Mouse (Mus musculus) erythroblast, embryonic 14.5 days (primary cell): ENCODE results near the gene Erf. TPM values are rescaled to one million over a fixed set of nuclear protein-coding genes. Genes with fewer than 3 reads are reported as not detected.

Source experiments
- H3K27me3 ChIP-seq: 2 replicates; pipeline ENCODE4 v1.6.1; 2012; ENCODE audit warnings: inconsistent platforms; ENCODE audit not compliant: control insufficient read depth
- H3K36me3 ChIP-seq: 2 replicates; pipeline ENCODE4 v1.6.1; 2012; ENCODE audit warnings: mild to moderate bottlenecking, inconsistent platforms; ENCODE audit not compliant: control insufficient read depth
- H3K4me1 ChIP-seq: 2 replicates; pipeline ENCODE4 v1.6.1; 2012; ENCODE audit warnings: inconsistent platforms; ENCODE audit not compliant: control insufficient read depth
- H3K4me3 ChIP-seq: replicated peaks from 2 replicates; pipeline ENCODE3; 2012; ENCODE audit warnings: moderate library complexity, mild to moderate bottlenecking, inconsistent platforms
- H3K9me3 ChIP-seq: 2 replicates; pipeline ENCODE4 v1.6.1; 2012; ENCODE audit warnings: low read length, inconsistent platforms, mixed read lengths; ENCODE audit not compliant: control insufficient read depth
- GATA1 ChIP-seq: IDR thresholded peaks from 2 replicates; pipeline ENCODE4 v1.6.1; 2012; ENCODE audit warnings: low read length, inconsistent platforms, mixed read lengths
- TAL1 ChIP-seq: IDR thresholded peaks from 3 replicates; pipeline ENCODE4 v1.6.1; 2012; ENCODE audit warnings: low read length, inconsistent platforms, mixed read lengths
- polyA plus RNA-seq: library from polyadenylated mRNA; stranded (reverse); fragments of >175 nt; gene quantifications from 2 replicates; pipeline ENCODE4 v1.2.3, GENCODE M21; 2012

Gene Erf
- polyA plus RNA-seq, 1 experiment, result 3.2 TPM

- H3K27me3 ChIP-seq, result no peaks in the 10 kb centered on the region
- H3K9me3 ChIP-seq, result no peaks in the 10 kb centered on the region
- H3K4me1 ChIP-seq, result peaks cover 80% of the 10 kb centered on the region
- TF ChIP-seq TAL1, result no peak
- no peak for TF ChIP-seq GATA1
- peak overlapping the region; percentile 72 for H3K4me3 ChIP-seq
- H3K36me3 ChIP-seq, result peaks cover 44% of the 10 kb centered on the region
Measured at GRCm38 (mm10) chr7:25281734-25282601, 31.4 kb upstream of the Erf start.

- TF ChIP-seq TAL1, result no peak
- no peak for TF ChIP-seq GATA1
- H3K9me3 ChIP-seq, result no peaks in the 10 kb centered on the region
- H3K36me3 ChIP-seq, result peaks cover 43% of the 10 kb centered on the region
- H3K4me3 ChIP-seq, result peak overlapping the region; percentile 72
- peaks cover 87% of the 10 kb centered on the region for H3K4me1 ChIP-seq
- no peaks in the 10 kb centered on the region for H3K27me3 ChIP-seq
Measured at GRCm38 (mm10) chr7:25281166-25281733, 30.7 kb upstream of the Erf start.

- H3K4me1 ChIP-seq, result peaks cover 92% of the 10 kb centered on the region
- no peaks in the 10 kb centered on the region for H3K9me3 ChIP-seq
- H3K4me3 ChIP-seq, result peak overlapping the region; percentile 74
- no peaks in the 10 kb centered on the region for H3K27me3 ChIP-seq
- peaks cover 43% of the 10 kb centered on the region for H3K36me3 ChIP-seq
- TF ChIP-seq TAL1 (no peak), GATA1 (no peak)
Measured at GRCm38 (mm10) chr7:25279861-25280791, 29.6 kb upstream of the Erf start.

- no peaks in the 10 kb centered on the region for H3K9me3 ChIP-seq
- TF ChIP-seq GATA1 (no peak), TAL1 (no peak)
- peaks cover 41% of the 10 kb centered on the region for H3K36me3 ChIP-seq
- peak overlapping the region; percentile 74 for H3K4me3 ChIP-seq
- no peaks in the 10 kb centered on the region for H3K27me3 ChIP-seq
- H3K4me1 ChIP-seq, result peaks cover 92% of the 10 kb centered on the region
Measured at GRCm38 (mm10) chr7:25279076-25279860, 28.7 kb upstream of the Erf start.

GRCm38 (mm10) chr7:25278341-25279075, 27.9 kb upstream of the Erf start:
- Histone ChIP-seq H3K27me3 (no peaks in the 10 kb centered on the region), H3K4me3 (peak overlapping the region; percentile 74), H3K9me3 (no peaks in the 10 kb centered on the region), H3K4me1 (peaks cover 92% of the 10 kb centered on the region), H3K36me3 (peaks cover 42% of the 10 kb centered on the region)
- no peak for TF ChIP-seq TAL1
- peak; percentile 38 for TF ChIP-seq GATA1

- H3K4me1 ChIP-seq, result peaks cover 92% of the 10 kb centered on the region
- no peaks in the 10 kb centered on the region for H3K9me3 ChIP-seq
- H3K4me3 ChIP-seq, result peak overlapping the region; percentile 74
- peaks cover 47% of the 10 kb centered on the region for H3K36me3 ChIP-seq
- H3K27me3 ChIP-seq, result no peaks in the 10 kb centered on the region
- TF ChIP-seq GATA1, result no peak
- no peak for TF ChIP-seq TAL1
Measured at GRCm38 (mm10) chr7:25277998-25278340, 27.4 kb upstream of the Erf start.

- Histone ChIP-seq H3K4me3 (peak overlapping the region; percentile 74), H3K4me1 (peaks cover 93% of the 10 kb centered on the region), H3K27me3 (no peaks in the 10 kb centered on the region), H3K9me3 (no peaks in the 10 kb centered on the region), H3K36me3 (peaks cover 52% of the 10 kb centered on the region)
- TF ChIP-seq GATA1, result no peak
- no peak for TF ChIP-seq TAL1
Measured at GRCm38 (mm10) chr7:25277405-25277804, 26.8 kb upstream of the Erf start.
